Mouse (Mus musculus): ENCODE data around the gene Gm20852.
"Not testable (repeated sequence)": the region's sequence is repeated elsewhere in the genome, so short reads cannot be mapped to it uniquely, and the experiment has no call there.

The Gm20852 gene

DNA sequence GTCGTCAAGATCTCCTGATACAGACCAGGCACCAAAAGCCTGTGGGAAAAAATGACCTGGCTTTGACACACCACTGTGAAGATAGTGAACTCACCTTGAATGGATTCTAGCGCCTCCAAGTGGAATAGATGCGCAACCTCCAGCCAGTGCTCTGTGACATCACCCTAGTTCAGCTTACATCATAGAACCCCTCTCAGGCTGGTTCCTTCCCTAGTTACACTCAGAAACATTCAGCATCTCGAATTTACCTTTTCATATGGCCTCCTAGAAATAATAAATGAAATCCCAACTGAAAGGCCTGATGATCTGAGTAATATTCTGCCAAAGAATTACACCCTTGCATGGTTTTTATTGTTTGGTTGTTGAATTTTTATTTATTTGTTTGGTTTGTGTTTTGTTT lies at the start of gene Gm20852:
TSS of gene Gm20852 (minus strand) at position 101 of the 400 bp plus-strand sequence.
- DNase-seq (ENCODE audit: low spot score) = not testable (repeated sequence)

Measured in embryo, embryonic 10 days (tissue).